Mouse (Mus musculus) liver, postnatal 0 days (tissue): ENCODE measurements around the gene Fastkd5.

Experiments used
- CTCF ChIP-seq: sonication (generic); IDR thresholded peaks from 2 replicates; pipeline ENCODE4 v1.5.1; 2016; ENCODE audit warnings: antibody characterized with exemption, low read depth
- EP300 ChIP-seq: IDR thresholded peaks from 2 replicates; pipeline ENCODE4 v1.6.1; 2016; ENCODE audit warnings: antibody characterized with exemption, low read depth, mild to moderate bottlenecking

DNA sequence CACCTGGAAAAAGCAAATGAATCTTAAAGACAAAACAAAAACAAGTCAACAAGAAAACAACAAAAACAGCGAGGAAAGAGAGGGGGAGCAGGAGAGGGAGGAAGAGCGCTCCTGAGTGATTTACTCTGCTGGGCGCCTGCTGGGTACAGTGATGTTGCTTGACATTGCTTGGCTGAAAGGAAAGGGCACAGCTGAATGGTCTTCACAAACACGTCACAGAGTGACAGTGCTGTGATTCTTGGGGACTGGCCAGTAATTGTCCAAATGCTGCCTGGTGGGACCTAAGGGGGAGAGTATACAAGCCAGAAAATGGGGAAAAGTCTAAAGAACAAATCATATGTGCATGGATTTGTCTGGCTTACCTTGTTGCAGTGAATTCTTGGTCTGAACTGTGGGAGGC is 27.6 kb downstream of the Fastkd5 start:
- TF ChIP-seq CTCF (no peak), EP300 (no peak)
